Mouse (Mus musculus): ENCODE results near the gene 7530416G11Rik. TPM values are rescaled to one million over a fixed set of nuclear protein-coding genes. Genes with fewer than 3 reads are reported as not detected.

7530416G11Rik gene
- polyA plus RNA-seq (2015; fragmentation: Nextera tagmentation; extraction: Ambion mirVana) = not detected in 2 replicates

DNA sequence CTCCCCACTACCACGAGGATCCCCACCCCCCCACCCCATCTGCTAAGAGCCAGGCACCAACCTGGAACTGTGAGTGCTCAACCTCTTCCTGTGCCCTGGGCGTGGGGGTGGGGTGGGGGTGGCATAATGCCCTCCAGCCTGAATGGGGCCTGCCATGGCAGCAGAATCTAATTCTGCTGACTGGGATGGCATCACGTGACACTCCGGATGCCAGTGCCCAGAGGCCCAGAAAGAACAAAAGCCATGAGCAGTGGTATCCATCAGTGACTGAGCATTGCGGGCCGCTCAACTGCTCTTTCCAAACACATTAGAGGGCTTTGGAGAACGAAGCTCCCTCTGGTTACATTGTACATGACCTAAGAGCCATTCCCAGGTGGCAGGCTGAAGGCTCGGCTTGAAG, at the start of gene 7530416G11Rik:
TSS of gene 7530416G11Rik (minus strand) at position 101 of the 400 bp plus-strand sequence.
- ATAC-seq (ENCODE audit: low read depth) = no peak

DNA sequence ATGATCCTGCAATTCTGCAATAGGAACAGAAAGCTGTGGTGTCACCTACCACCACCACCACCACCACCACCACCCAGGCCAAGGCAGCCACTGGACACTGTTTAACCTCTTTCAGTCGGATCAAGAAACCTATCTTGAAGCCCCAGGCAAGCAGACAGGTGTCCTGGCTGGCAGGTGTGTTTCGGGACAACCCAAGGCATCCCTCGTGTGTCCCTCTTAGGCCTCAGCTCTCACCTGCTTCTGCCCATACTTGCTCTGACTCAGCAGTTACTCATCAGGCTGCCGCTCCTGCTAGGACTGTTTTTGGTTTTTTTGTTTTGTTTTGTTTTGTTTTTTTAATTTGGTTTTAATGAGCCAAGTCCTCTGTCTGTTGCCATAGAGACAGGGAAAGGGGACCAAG, 43.5 kb upstream of the 7530416G11Rik start:
- Histone ChIP-seq H3K9ac (no peak overlapping the region), H3K27me3 (no peaks in the 10 kb centered on the region), H3K27ac (replicated peaks) (no peak overlapping the region), H3K4me1 (replicated peaks) (0 out of 2 replicates have a peak, but pooled peaks cover 8% of the 10 kb centered on the region), H3K36me3 (no peaks in the 10 kb centered on the region), H3K4me3 (no peak overlapping the region), H3K4me2 (no peak overlapping the region), H3K9me3 (no peaks in the 10 kb centered on the region)
- 82% methylated on average over 4 of the region's 4 CpGs for WGBS
- ATAC-seq (ENCODE audit: low read depth) = no peak

More for the DNA sequence above, at the start of gene 7530416G11Rik:
- Histone ChIP-seq H3K4me3 (no peak within 1 kb of the TSS), H3K27ac (replicated peaks) (no peak within 1 kb of the TSS), H3K36me3 (no peaks in the 10 kb centered on the region), H3K9me3 (no peaks in the 10 kb centered on the region), H3K27me3 (no peaks in the 10 kb centered on the region), H3K4me1 (replicated peaks) (peaks cover 45% of the 10 kb centered on the region), H3K9ac (no peak within 1 kb of the TSS), H3K4me2 (no peak within 1 kb of the TSS)
- WGBS = 80% methylated on average over 8 of the region's 8 CpGs

DNA sequence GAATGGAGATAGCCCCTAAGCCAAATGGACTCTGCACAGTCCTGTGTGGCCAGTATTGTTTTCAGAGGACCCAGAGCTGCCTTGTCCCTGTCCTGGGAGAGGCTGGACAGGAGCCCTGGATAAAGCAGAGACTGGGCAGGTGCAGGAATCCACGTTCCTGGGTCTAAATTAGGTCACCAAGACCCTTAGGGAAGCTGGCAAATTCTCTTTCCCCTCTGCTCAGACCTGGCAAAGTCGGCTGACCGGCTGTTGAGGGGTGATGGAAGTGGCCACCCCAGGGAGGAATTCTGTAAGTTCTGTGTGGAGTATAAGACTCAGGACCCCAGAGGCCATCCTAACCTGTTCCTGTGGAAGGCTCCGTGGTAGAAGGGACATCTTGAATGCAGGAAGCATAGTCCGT, 42.3 kb upstream of the 7530416G11Rik start:
- ATAC-seq (ENCODE audit: low read depth) = no peak
- Histone ChIP-seq H3K9ac (no peak overlapping the region), H3K27me3 (no peaks in the 10 kb centered on the region), H3K36me3 (no peaks in the 10 kb centered on the region), H3K4me3 (no peak overlapping the region), H3K27ac (replicated peaks) (no peak overlapping the region), H3K4me2 (no peak overlapping the region), H3K4me1 (replicated peaks) (0 out of 2 replicates have a peak, but pooled peaks cover 8% of the 10 kb centered on the region), H3K9me3 (no peaks in the 10 kb centered on the region)
- WGBS = 80% methylated on average over 5 of the region's 5 CpGs

DNA sequence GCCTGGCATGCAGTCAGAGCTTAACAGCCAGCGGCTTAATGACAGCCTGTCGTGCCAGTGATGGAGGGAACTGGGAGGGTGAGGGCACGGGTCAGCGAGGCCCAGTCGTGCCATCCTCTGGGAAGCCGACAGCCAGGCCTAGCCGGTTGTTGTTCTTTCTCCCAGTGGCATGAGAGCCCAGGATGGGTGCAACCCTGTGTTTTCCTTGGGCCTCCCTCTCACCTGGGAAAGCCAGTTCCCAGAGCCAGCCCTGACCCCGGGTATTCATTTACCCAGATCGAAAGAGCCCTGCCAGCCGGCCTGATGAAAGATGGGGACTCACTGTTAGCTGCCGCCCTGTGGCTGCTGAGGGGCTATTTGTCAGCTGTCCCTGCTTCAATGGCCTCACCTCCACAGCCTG, 35.1 kb upstream of the 7530416G11Rik start:
- peak overlapping the region; percentile 32; the same call in 1 of the 2 replicates for H3K9ac ChIP-seq
- WGBS = 38% methylated on average over 11 of the region's 11 CpGs
- no peak for ATAC-seq (ENCODE audit: low read depth)

GRCm38 (mm10) chr15:85537151-85537550, 34.1 kb upstream of the 7530416G11Rik start:
- 88% methylated on average over 25 of the region's 25 CpGs for WGBS
- Histone ChIP-seq H3K4me1 (replicated peaks) (peaks cover 26% of the 10 kb centered on the region), H3K4me2 (no peak overlapping the region), H3K27me3 (no peaks in the 10 kb centered on the region), H3K9me3 (no peaks in the 10 kb centered on the region), H3K9ac (no peak overlapping the region), H3K4me3 (no peak overlapping the region), H3K36me3 (no peaks in the 10 kb centered on the region), H3K27ac (replicated peaks) (no peak overlapping the region)
- ATAC-seq (ENCODE audit: low read depth) = no peak

More for the DNA sequence above, 35.1 kb upstream of the 7530416G11Rik start:
- no peaks in the 10 kb centered on the region for H3K9me3 ChIP-seq
- no peaks in the 10 kb centered on the region for H3K27me3 ChIP-seq
- no peak overlapping the region for H3K4me2 ChIP-seq
- no peaks in the 10 kb centered on the region for H3K36me3 ChIP-seq
- no peak overlapping the region for H3K4me3 ChIP-seq
- H3K4me1 ChIP-seq (replicated peaks) = peaks cover 26% of the 10 kb centered on the region
- 0 out of 2 replicates have a peak overlapping the region, but pooled peaks have one; percentile 13 for H3K27ac ChIP-seq (replicated peaks)

GRCm38 (mm10) chr15:85534646-85535045, 31.6 kb upstream of the 7530416G11Rik start:
- Histone ChIP-seq H3K4me2 (no peak overlapping the region), H3K27ac (replicated peaks) (no peak overlapping the region), H3K27me3 (no peaks in the 10 kb centered on the region), H3K4me1 (replicated peaks) (peaks cover 18% of the 10 kb centered on the region), H3K4me3 (no peak overlapping the region), H3K9me3 (no peaks in the 10 kb centered on the region), H3K36me3 (no peaks in the 10 kb centered on the region), H3K9ac (no peak overlapping the region)
- 85% methylated on average over 6 of the region's 6 CpGs for WGBS
- ATAC-seq (ENCODE audit: low read depth) = no peak

GRCm38 (mm10) chr15:85534215-85534614, 31.2 kb upstream of the 7530416G11Rik start:
- H3K27me3 ChIP-seq = no peaks in the 10 kb centered on the region
- H3K9me3 ChIP-seq = no peaks in the 10 kb centered on the region
- no peak overlapping the region for H3K4me3 ChIP-seq
- H3K36me3 ChIP-seq = no peaks in the 10 kb centered on the region
- 76% methylated on average over 8 of the region's 8 CpGs for WGBS
- peaks cover 14% of the 10 kb centered on the region for H3K4me1 ChIP-seq (replicated peaks)
- no peak for ATAC-seq (ENCODE audit: low read depth)
- no peak overlapping the region for H3K27ac ChIP-seq (replicated peaks)
- H3K4me2 ChIP-seq = no peak overlapping the region
- H3K9ac ChIP-seq = no peak overlapping the region

GRCm38 (mm10) chr15:85532063-85532462, 29.0 kb upstream of the 7530416G11Rik start:
- Histone ChIP-seq H3K4me2 (no peak overlapping the region), H3K4me1 (replicated peaks) (no peaks in the 10 kb centered on the region), H3K36me3 (no peaks in the 10 kb centered on the region), H3K27me3 (no peaks in the 10 kb centered on the region), H3K9me3 (no peaks in the 10 kb centered on the region), H3K9ac (no peak overlapping the region), H3K27ac (replicated peaks) (no peak overlapping the region), H3K4me3 (no peak overlapping the region)
- ATAC-seq (ENCODE audit: low read depth) = no peak
- WGBS = 77% methylated on average over 3 of the region's 3 CpGs

GRCm38 (mm10) chr15:85529911-85530310, 26.9 kb upstream of the 7530416G11Rik start:
- peaks cover 3% of the 10 kb centered on the region; the same call in 1 of the 2 replicates for H3K4me1 ChIP-seq (replicated peaks)
- H3K4me3 ChIP-seq = no peak overlapping the region
- 71% methylated on average over 3 of the region's 3 CpGs for WGBS
- no peak overlapping the region for H3K4me2 ChIP-seq
- H3K27me3 ChIP-seq = no peaks in the 10 kb centered on the region
- H3K9me3 ChIP-seq = no peaks in the 10 kb centered on the region
- H3K36me3 ChIP-seq = no peaks in the 10 kb centered on the region
- H3K9ac ChIP-seq = no peak overlapping the region
- no peak for ATAC-seq (ENCODE audit: low read depth)
- no peak overlapping the region for H3K27ac ChIP-seq (replicated peaks)

GRCm38 (mm10) chr15:85524404-85524950, 21.4 kb upstream of the 7530416G11Rik start:
- no peak for ATAC-seq (ENCODE audit: low read depth)
- Histone ChIP-seq H3K4me2 (no peak overlapping the region), H3K36me3 (no peaks in the 10 kb centered on the region), H3K9ac (no peak overlapping the region), H3K4me1 (replicated peaks) (peaks cover 24% of the 10 kb centered on the region), H3K27me3 (peaks cover 8% of the 10 kb centered on the region; the same call in 1 of the 2 replicates), H3K9me3 (no peaks in the 10 kb centered on the region), H3K4me3 (no peak overlapping the region), H3K27ac (replicated peaks) (no peak overlapping the region)
- WGBS = 26% methylated on average over 12 of the region's 12 CpGs

DNA sequence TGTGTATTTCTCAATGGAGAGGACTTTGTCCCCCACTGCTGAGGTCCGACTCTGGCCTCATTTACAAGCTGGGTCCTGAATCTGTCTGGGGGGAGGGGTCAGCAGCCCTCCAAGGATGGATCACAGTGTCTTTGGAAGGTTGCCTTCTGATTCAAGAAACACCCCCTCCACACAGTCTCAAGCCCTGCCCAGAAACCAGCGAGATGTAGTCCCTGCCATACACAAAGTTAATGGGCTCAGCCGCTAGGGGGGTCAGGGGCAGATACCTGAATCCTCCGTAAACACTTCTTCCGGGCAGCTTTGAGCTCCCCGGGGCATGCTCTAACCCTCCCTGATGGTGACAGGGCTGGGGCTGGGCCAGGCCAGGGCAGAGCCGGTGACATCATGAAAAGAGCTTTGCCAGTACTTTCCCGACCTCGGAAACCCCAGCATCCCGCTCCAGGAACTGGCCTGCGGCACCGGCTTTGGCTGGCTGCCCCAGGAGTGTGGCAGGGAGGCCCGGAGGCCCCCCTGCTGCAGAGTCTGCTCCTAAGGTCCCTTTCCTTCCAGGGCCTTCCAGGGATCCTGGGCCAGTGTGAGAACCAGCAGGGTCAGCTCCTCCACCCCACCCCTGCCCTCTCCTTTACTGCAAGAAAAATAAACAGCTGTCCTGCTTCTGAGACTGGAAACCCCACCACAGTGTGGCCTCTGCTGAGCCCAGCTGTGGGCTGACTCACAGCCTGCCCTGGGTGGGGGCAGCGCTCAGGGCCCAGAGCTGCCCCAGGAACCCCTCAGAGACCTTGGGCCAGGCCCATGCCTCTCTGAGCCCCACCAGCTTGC, 20.4 kb upstream of the 7530416G11Rik start:
- Histone ChIP-seq H3K4me3 (no peak overlapping the region), H3K36me3 (no peaks in the 10 kb centered on the region), H3K4me2 (0 out of 2 replicates have a peak overlapping the region, but pooled peaks have one; percentile 17), H3K4me1 (replicated peaks) (peaks cover 24% of the 10 kb centered on the region), H3K27me3 (peaks cover 8% of the 10 kb centered on the region; the same call in 1 of the 2 replicates), H3K9ac (no peak overlapping the region), H3K27ac (replicated peaks) (no peak overlapping the region), H3K9me3 (no peaks in the 10 kb centered on the region)
- WGBS = 14% methylated on average over 14 of the region's 14 CpGs
- ATAC-seq (ENCODE audit: low read depth) = peak; percentile 48; the same call in 1 of the 2 replicates

DNA sequence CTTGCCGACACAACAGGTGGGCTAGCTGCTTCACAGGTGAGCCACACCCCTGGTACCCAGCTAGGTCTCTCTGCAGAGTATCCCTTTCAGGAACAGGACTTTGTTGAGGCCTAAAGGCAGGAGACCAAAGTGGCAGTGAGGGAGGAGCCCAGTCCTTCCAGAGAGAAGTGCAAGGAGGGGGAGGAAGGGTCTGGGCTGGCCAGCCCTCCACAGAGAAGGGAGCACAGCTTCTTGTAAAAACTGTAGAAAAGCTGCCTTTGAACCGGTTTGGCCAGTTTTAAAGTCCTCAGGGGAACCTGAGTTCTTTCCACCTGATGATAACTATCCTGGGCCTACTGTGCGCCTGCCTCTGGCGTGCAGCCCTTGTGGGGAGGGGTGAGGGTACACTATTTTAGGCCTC, 16.4 kb upstream of the 7530416G11Rik start:
- no peak overlapping the region for H3K4me3 ChIP-seq
- ATAC-seq (ENCODE audit: low read depth) = no peak
- WGBS = 72% methylated on average over 4 of the region's 4 CpGs
- H3K4me2 ChIP-seq = no peak overlapping the region
- H3K27me3 ChIP-seq = peaks cover 6% of the 10 kb centered on the region; the same call in 1 of the 2 replicates
- H3K9ac ChIP-seq = no peak overlapping the region
- no peak overlapping the region for H3K27ac ChIP-seq (replicated peaks)
- H3K36me3 ChIP-seq = no peaks in the 10 kb centered on the region
- no peaks in the 10 kb centered on the region for H3K9me3 ChIP-seq
- peaks cover 17% of the 10 kb centered on the region for H3K4me1 ChIP-seq (replicated peaks)

All from neural tube, embryonic 13.5 days (tissue).